Mouse (Mus musculus) urinary bladder, postnatal 10 days (tissue): Measurements from ENCODE around the gene Sardh.

Source experiments
- DNase-seq: peaks from one replicate; pipeline ENCODE4 v3.0.0; 2022; ENCODE audit warnings: low spot score

Gene Sardh

GRCm38 (mm10) chr2:27248211-27248610 is at the start of gene Sardh:
Sardh (minus strand) TSS chr2:27248337.
- DNase-seq = no peak

GRCm38 (mm10) chr2:27296656-27297406 is 48.7 kb upstream of the Sardh start:
- DNase-seq = no peak

- DNase-seq = no peak
Observed at GRCm38 (mm10) chr2:27294777-27295176, 46.6 kb upstream of the Sardh start.

GRCm38 (mm10) chr2:27289019-27289418 is 40.9 kb upstream of the Sardh start:
- DNase-seq = peak; percentile 52

GRCm38 (mm10) chr2:27286971-27287710 is 39.0 kb upstream of the Sardh start:
- no peak for DNase-seq

GRCm38 (mm10) chr2:27284441-27284840 is 36.3 kb upstream of the Sardh start:
- no peak for DNase-seq

- no peak for DNase-seq
Observed at GRCm38 (mm10) chr2:27281771-27282170, 33.6 kb upstream of the Sardh start.

- no peak for DNase-seq
Observed at GRCm38 (mm10) chr2:27280920-27281611, 32.9 kb upstream of the Sardh start.

- DNase-seq = no peak
Observed at GRCm38 (mm10) chr2:27278859-27279258, 30.7 kb upstream of the Sardh start.

- DNase-seq = no peak
Observed at GRCm38 (mm10) chr2:27268325-27268724, 20.2 kb upstream of the Sardh start.

GRCm38 (mm10) chr2:27265819-27266218 is 17.7 kb upstream of the Sardh start:
- DNase-seq = no peak

GRCm38 (mm10) chr2:27262984-27263383 is 14.8 kb upstream of the Sardh start:
- no peak for DNase-seq

GRCm38 (mm10) chr2:27251434-27251833 is 3.3 kb upstream of the Sardh start:
- no peak for DNase-seq

- no peak for DNase-seq
Observed at GRCm38 (mm10) chr2:27247487-27247863, 662 bp downstream of the Sardh start.

GRCm38 (mm10) chr2:27246712-27247486 is 1.2 kb downstream of the Sardh start:
- peak; percentile 56 for DNase-seq

GRCm38 (mm10) chr2:27245947-27246346 is 2.2 kb downstream of the Sardh start:
- DNase-seq = no peak

- no peak for DNase-seq
Observed at GRCm38 (mm10) chr2:27237342-27237741, 10.8 kb downstream of the Sardh start.

- DNase-seq = peak; percentile 48
Observed at GRCm38 (mm10) chr2:27235729-27236128, 12.4 kb downstream of the Sardh start.

- DNase-seq = no peak
Observed at GRCm38 (mm10) chr2:27232376-27232775, 15.8 kb downstream of the Sardh start.

GRCm38 (mm10) chr2:27229481-27230105 is 18.5 kb downstream of the Sardh start:
- no peak for DNase-seq

- no peak for DNase-seq
Observed at GRCm38 (mm10) chr2:27228809-27229480, 19.2 kb downstream of the Sardh start.
